Mouse (Mus musculus) liver, adult 2 months (tissue): ENCODE results near the gene Unc93a2.
"Not testable (repeated sequence)": the region's sequence is repeated elsewhere in the genome, so short reads cannot be mapped to it uniquely, and the experiment has no call there.

Source experiments
- CTCF ChIP-seq: fragments of 200-500 bp; IDR thresholded peaks from 2 replicates; pipeline ENCODE4 v1.5.1; 2011; ENCODE audit warnings: low read depth, low read length, control low read depth
- POLR2A ChIP-seq: fragments of 200-500 bp; IDR thresholded peaks from 2 replicates; pipeline ENCODE4 v1.6.1; 2011; ENCODE audit warnings: low read length, control low read depth; ENCODE audit not compliant: insufficient read depth; ENCODE audit errors: extremely low read depth

DNA sequence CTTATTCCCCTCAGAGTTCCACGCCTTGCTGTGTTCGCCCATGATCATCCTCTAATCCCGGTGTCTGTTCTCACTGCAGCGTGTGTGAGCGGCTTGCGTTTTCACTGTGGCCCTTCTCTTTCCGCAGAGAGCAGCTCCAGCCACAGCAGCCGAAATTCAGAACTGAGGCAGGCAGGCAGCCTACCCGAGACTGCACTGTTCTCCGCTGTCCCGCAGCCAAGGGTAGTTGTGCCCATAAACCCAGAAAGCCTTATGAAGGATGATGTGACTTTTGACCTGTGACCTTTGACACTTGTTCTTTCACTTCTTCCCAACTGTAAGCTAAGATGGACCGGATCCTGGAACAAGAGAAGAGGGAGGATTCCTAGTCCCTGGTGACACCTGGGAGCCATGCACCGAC is 11.8 kb upstream of the Unc93a2 start:
- TF ChIP-seq CTCF, POLR2A: not testable (repeated sequence)
